Mouse (Mus musculus) embryo, embryonic 10 days (tissue): ENCODE data around the gene Mrpl16.
A peak's percentile ranks its signal among the peaks of the same experiment; 100 is the strongest.

Source experiments
- DNase-seq: peaks from one replicate; pipeline ENCODE4 v3.0.0-alpha.2; 2015; ENCODE audit warnings: low spot score

The Mrpl16 gene

DNA sequence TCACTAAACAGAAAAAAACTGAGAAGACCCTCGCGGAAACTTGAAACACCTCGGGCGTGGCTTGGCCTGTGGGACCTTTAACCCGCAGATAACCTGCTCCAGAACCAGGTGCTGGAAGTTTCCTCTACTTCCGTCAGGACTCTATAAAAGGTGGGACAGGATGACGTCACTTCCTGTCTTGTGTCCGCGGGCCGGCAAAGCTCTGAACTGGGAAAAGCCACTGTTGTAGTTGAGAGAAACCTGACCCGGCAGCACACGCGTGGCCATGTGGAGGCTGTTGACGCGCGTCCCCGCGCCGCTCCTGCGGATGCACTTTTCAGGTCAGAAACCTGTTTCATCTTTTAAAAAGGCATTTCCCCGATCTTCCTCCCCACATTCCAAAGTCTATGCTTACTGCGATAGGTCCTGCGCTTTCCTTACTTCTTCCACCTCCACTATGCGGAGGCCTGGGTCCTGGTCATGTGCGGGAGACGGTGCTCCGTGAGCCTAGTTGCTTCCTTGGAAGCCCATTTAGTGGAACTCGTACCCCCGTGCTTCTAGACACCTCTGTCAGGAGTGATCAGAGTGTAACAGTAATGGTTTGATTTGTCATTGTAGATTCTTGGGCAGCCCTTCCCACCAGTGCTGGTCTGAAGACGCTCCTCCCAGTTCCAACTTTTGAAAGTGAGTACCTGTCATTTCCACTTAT, at the start of gene Mrpl16:
TSS of gene Mrpl16 (plus strand) at position 187 of the 688 bp plus-strand sequence.
- DNase-seq: peak; percentile 95

GRCm38 (mm10) chr19:11723870-11724269, 46.3 kb upstream of the Mrpl16 start:
- no peak for DNase-seq

DNA sequence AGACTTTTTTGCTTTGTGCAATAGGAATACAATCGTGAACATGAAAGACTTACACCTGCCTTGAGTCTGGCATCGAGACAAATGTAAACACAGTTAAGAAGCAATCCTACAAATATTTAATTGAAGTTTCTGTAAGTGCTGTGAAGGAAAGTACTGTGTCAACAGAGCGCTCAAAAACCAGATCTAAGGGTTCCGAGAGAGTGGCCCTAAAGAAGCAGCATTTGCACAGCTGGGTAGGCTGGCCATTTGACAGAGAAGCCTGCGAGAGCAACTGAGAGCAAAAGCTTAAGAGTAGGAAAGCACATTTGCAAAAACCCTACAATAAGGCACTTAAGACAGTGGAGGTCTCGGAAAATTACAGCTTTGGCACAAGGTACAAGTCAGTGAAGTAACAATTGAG, 45.9 kb upstream of the Mrpl16 start:
- DNase-seq: no peak

GRCm38 (mm10) chr19:11725915-11726314, 44.3 kb upstream of the Mrpl16 start:
- DNase-seq: no peak

GRCm38 (mm10) chr19:11727304-11727703, 42.9 kb upstream of the Mrpl16 start:
- DNase-seq: no peak

DNA sequence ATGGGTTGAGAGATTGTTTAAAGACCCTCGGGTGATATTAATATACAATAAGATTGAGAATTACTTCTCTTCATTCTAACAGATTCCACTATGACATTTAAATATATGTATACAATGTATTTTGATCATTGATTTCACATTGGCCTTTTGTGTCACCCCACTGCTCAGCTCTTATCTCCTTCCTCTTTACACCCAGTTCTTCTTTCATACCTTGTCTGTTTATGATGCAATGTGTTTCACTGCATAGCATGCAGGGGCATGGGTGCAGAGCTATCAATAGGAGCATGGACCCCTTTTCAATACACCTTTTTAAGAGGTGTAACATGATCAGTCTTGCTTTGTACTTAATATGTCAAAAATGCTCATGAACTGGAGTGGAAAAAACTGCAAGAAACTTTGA, 39.9 kb upstream of the Mrpl16 start:
- no peak for DNase-seq

GRCm38 (mm10) chr19:11736455-11736854, 33.7 kb upstream of the Mrpl16 start:
- DNase-seq: no peak

GRCm38 (mm10) chr19:11745680-11746079, 24.5 kb upstream of the Mrpl16 start:
- DNase-seq: no peak

- no peak for DNase-seq
These were observed 22.9 kb upstream of the Mrpl16 start, which contains the start of gene Gif for GRCm38 (mm10) chr19:11747298-11747697. TSS of gene Gif (plus strand) at chr19:11747554.

DNA sequence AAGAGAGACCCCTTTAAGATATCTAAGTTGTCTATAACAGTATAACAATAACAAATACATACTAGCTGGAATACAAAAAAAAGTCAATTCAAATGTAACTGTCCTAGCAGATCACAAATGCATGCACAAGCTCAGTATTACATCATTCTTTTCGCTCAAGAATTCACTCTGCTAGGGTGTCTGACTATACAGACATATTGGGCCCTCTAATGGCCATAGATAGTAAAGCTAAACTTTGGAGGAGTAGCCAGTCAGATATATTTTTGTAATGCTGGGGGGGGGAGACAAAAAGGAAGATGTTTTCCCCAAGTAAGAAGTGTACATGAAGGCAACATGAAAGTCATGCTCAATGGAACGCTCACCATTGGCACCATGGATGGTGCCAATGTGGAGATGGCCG, 5.1 kb upstream of the Mrpl16 start:
- no peak for DNase-seq

DNA sequence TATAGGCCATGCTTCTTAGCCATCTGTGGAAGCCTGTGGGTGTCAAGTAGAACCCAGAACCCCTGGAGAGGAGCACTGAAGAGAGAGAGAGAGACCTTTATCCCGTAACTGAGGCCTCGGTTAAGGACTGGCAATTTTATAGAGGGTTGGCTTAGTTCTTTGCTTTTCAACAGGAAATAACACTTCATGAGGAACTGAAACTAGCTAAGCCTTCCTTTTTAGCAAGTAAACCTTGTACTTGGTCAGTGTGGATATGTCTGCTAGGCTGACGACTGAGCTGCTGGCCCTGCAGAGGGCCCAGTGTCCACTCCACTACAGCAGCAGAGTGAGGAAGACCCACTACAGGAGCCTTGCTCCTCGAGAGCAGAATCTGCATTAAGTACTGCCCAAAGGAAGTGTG, 3.8 kb upstream of the Mrpl16 start:
- DNase-seq: no peak

DNA sequence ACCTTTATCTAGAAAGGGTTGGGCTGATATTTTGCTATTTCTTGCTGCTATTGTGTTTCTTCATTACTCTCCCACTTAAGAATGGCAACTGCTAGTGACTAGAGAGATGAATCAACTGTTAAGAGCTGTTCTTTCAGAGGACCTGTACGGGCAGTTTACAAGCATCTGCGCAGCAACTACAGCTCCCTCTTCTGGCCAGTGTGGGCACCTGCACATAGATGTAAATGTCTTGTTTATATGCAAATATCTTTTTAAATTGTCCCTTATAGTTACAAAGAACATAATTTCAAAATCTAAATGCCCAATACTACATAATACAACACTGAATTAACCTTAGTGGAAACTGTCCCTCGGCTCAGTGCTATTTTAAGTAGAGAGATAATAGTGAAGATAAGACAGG, 2.0 kb upstream of the Mrpl16 start:
- peak; percentile 80 for DNase-seq

DNA sequence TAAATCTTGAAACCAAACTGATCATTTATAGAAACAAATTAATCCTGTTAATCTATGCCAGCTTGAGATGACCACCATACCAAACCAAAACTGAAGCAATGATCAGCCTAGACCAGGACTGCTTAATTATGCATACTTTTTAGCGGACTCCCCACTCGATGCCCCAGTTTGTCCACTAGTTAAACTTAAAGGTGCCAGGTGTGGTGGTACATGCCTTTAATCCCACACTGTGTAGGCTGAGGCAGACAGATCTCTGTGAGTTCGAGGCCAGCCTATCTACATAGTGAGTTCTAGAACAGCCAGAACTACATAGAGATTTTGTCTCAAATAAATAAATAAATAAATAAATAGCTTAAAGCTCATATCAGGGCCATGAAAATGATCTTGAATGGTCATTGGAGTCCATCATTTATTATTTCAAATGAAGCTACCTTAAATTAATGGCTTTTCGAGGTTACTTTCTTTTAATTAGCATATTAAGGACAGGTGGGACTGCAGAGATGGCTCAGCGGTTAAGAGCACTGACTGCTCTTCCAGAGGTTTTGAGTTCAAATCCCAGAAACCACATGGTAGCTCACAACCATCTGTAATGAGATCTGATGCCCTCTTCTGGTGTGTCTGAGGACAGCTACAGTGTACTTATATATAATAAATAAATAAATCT, 802 bp upstream of the Mrpl16 start:
- DNase-seq: no peak

GRCm38 (mm10) chr19:11777191-11777865, 7.1 kb downstream of the Mrpl16 start:
- peak; percentile 69 for DNase-seq

- DNase-seq: no peak
These were observed 15.4 kb downstream of the Mrpl16 start for GRCm38 (mm10) chr19:11785409-11786154.

DNA sequence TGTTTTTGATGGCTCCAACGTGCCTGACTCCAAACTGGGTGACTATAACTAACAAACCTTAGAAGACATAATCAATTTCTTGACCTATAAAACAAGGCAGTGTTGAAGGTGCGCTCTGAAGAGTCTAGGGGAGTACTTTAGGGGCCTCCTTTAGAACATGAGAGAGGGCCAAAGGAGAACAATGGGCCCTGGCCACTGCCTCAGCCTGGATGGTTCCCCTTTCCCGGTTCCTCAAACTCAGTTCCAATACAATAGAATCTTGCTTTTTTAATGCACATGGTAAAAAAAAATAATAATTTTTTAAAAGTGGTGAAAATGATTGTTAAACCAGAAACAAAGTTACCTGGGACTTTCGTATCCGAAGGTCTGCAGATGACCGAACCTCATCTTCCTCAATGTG, 17.6 kb downstream of the Mrpl16 start:
- DNase-seq: no peak

GRCm38 (mm10) chr19:11788876-11789275, 18.7 kb downstream of the Mrpl16 start:
- no peak for DNase-seq

DNA sequence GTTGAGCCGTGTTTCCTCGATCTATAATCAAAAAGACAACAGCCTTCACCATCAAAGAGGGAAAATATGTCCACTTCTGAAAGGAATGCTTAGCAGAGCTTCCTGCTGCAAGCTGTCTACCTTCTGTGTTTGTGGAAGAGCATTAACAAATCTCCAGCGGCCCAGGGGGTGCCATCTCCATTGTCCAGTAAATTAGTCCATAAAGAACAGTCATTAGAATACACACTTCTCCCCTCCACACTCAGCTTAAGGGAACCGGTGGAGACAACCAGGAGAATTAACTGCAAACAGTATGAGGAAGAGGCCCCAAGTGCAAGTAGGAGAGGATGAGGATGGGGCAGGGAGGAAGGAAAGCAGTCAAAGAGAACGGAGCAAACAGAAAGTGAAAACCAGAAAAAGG, 21.6 kb downstream of the Mrpl16 start:
- DNase-seq: no peak

DNA sequence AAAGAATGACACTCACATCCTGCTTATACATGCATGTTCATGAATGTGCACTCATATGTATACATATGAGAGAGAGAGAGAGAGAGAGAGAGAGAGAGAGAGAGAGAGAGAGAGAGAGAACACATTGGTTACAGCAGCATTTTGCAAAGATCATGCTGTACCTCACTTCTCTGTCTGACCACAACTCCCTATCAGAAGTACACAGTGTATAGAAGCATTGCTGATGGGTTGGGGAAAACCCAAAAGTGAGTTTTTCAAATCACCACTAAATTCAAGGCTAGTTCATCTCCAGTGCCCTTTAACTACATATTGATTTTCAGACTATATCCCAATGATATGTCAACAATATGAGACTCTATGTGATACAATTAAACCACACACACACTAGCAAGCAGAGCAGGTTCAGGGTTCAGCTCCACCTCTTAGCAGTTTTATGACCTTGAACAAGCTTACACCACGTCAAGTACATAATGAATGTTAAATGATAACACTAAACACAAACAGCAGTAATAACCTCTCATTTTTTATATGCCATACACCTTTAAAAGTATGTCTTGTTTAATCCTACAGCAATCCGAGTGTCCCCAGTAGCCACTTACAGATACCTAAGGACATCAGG, 23.7 kb downstream of the Mrpl16 start:
- DNase-seq: no peak

- DNase-seq: no peak
These were observed 24.3 kb downstream of the Mrpl16 start for GRCm38 (mm10) chr19:11794447-11794846.

DNA sequence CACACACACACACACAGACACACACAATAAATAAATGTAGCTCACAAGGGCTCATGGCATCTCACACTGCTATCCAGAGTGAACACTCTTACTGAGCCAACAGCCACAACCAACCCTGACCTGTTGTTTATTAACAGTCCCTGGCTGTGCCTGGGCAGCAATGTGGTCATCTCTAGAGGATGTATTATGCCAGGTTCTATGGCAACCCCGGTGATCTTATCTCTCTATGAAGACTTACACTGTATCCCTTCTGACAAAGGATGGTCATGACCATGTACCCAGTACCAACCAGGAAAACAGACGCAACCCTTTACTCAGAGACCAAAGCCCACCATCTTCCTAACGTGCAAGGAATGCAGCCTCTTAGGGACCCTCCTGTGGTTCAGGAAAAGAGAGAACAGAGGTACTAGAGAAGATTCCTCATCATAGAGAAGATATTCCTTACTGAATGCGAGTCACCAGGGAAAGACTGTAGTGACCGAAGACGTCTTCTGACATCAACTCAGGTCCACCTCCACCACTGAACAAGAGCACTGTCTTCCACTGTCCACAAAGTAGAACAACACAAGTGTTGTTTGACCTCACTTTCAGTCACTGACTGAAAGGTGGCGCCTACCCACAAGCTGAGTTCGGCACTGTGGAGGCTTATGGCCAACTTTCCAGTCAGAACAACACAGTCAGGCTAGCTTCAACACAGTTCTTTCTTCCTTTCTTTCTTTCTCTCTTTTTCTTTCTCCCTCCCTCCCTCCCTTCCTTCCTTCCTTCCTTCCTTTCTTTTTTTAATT, 30.5 kb downstream of the Mrpl16 start:
- peak; percentile 8 for DNase-seq
